Mouse (Mus musculus): ENCODE measurements around the gene Abhd13. TPM values are rescaled to one million over a fixed set of nuclear protein-coding genes. Genes with fewer than 3 reads are reported as not detected.

Gene Abhd13
- polyA plus RNA-seq (2015; fragmentation: Nextera tagmentation; extraction: Ambion mirVana): 9.6 and 10.6 TPM in 2 replicates

DNA sequence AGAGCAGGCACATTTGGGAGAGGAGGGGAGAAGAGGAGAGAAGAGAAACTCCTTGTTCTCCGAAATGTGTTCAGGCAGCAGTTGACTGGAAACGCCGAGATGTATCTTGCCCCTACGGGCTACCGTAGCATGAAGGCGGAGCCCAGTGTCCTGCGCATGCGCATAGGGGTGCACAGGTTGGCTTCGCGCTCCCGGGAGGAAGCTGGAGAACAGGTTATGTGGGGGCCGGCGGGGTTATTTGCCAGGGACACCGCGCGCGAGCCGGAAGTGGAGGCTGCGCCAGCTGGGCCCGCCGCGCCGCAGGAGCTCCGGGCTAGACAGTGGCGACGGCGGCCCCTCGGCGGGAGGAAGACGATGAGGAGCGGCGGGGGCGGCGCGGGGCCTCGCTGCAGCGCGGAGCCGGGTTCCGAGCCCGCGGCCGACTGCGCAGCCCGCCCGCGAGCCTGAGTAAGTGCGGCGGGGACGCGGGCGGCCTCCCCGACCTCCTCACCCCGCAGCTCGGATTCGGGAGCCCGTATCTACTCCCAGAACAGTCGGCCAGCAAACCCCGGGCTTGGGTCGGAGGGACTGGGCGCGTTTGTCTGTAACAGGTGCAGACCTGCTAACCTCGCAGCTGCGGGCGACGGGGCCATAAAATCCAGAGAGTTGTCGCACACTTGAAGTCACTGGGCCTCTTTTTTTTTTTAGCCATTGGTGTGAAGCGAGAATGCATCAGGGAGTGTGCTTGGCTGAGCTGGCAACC lies at the start of gene Abhd13, which contains the start of gene Lig4:
Abhd13 (plus strand) TSS at position 135 of the 742 bp plus-strand sequence.
Lig4 (minus strand) TSS at position 114 of the 742 bp plus-strand sequence.

GRCm38 (mm10) chr8:10006156-10006985 lies 28.9 kb downstream of the Abhd13 start, which contains the start of gene Tnfsf13b:
Gene Tnfsf13b, plus strand, starts transcription at chr8:10006467.

Other genes starting within 250 kb of the Abhd13 start
- 0.15 and 0.46 TPM in 2 replicates for gene Fam155a, start 206.5 kb upstream of the Abhd13 start, polyA plus RNA-seq (2015; fragmentation: Nextera tagmentation; extraction: Ambion mirVana)
- gene Gm10217, start 113.5 kb upstream of the Abhd13 start, polyA plus RNA-seq (2015; fragmentation: Nextera tagmentation; extraction: Ambion mirVana): not detected in 2 replicates
- gene Lig4, start within 50 bp of the Abhd13 start, polyA plus RNA-seq (2015; fragmentation: Nextera tagmentation; extraction: Ambion mirVana): 1.7 and 1.8 TPM in 2 replicates
- gene Tnfsf13b, start 28.8 kb downstream of the Abhd13 start, polyA plus RNA-seq (2015; fragmentation: Nextera tagmentation; extraction: Ambion mirVana): 0.19 and 0.26 TPM in 2 replicates
- 0.96 and 1.3 TPM in 2 replicates for gene Myo16, start 176.2 kb downstream of the Abhd13 start, polyA plus RNA-seq (2015; fragmentation: Nextera tagmentation; extraction: Ambion mirVana)